Comparison of ENCODE assay signal across 8 mouse cellular contexts in the genomic region with DNA sequence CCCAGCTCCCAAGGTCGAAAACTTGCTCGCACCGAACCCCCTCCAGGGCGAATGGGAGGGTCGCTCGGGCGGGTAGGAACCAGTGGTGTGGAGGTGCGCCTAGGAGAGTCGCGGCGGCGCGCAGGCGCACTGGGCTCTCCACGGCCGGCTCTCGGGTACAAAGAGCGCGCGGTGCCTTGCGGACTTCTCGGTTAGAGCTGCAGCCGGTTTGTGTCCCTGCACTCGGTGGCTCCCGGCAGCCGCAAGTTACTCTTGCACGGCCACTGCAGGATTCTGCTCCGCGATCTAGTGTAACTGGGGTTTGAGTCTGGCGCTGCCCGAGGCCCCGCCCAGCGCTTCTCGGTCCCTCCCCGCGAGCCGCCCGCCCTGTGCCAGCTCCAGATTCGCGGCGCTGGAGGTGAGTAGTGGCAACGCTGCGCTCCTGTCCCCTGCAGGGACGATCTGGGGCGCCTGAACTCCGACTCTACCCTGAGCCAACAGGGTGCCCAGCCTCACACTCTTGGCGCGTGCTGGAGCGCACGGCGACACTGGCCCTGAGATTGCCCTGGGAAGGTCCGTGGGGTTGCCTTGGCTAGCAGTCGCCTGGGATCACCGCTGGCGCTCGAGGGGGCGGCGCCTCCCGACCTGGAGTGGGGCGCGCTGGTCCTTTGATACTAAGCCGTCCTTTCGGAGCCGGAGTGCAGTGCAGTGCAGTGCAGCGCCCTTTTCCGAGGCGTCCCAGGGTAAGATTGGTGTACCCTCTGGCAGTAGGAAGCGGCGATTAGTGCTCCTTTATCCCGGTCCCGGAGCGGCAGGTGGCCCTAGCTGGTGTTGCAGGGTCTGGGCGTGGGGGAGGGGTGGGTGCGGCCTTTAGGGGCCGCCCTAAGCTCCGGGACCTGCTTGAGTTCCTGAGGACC. TPM values are rescaled to one million over a fixed set of nuclear protein-coding genes. Genes with fewer than 3 reads are reported as not detected.
DNase-seq lines count a peak whose midpoint lies in the region; ATAC-seq lines count a peak whose summit lies in the region.

A gene (plus strand): TSS at position 380 of the 896 bp plus-strand sequence.

- WGBS in hindbrain, embryonic 14.5 days = under 1% methylated on average over 75 of the region's 76 CpGs

- H3K4me3 ChIP-seq in hindbrain, embryonic 14.5 days (replicated peaks; ENCODE audit: low read length) = peak within 1 kb of the TSS; percentile 74

- peak; percentile 73 for ATAC-seq in common myeloid progenitor, adult 5-6 weeks (replicated peaks; ENCODE audit: low read depth, poor library complexity, severe bottlenecking)
- ATAC-seq in hindbrain, embryonic 14.5 days (ENCODE audit: low FRiP score) = peak; percentile 87

- H3K36me3 ChIP-seq in hindbrain, embryonic 14.5 days (replicated peaks; ENCODE audit: control insufficient read depth, insufficient read depth) = no peaks in the 10 kb centered on the region

- 0 out of 2 replicates have a peak within 1 kb of the TSS, but pooled peaks have one; percentile 60 for H3K27ac ChIP-seq in hindbrain, embryonic 14.5 days

- H3K4me2 ChIP-seq in hindbrain, embryonic 14.5 days (replicated peaks) = peak within 1 kb of the TSS; percentile 99

- DNase-seq in adrenal gland, adult (ENCODE audit: inconsistent age in 2 of 2, low spot score in 1 of 2) = peak; percentile 51 to 91
- DNase-seq in gastrocnemius, adult 8-10 months (ENCODE audit: low spot score in 2 of 2) = peak; percentile 4 to 16
- peak; percentile 70 for DNase-seq in hindbrain, embryonic 14.5 days (ENCODE audit: low spot score)
- peak; percentile 64 to 67 for DNase-seq in layer of hippocampus, postnatal 36 days
- DNase-seq in lung, postnatal 25 days (ENCODE audit: low spot score) = peak; percentile 46
- DNase-seq in retina, postnatal 7 days (ENCODE audit: low read depth, low spot score) = peak; percentile 55
- peak; percentile 54 to 68 for DNase-seq in urinary bladder, postnatal 4 days (ENCODE audit: low spot score in 2 of 2)

- no peaks in the 10 kb centered on the region for H3K9me3 ChIP-seq in hindbrain, embryonic 14.5 days (ENCODE audit: control insufficient read depth, low read length)

- H3K4me1 ChIP-seq in hindbrain, embryonic 14.5 days (replicated peaks; ENCODE audit: control insufficient read depth, insufficient read depth, low read length) = peaks cover 13% of the 10 kb centered on the region

- peaks cover 22% of the 10 kb centered on the region for H3K27me3 ChIP-seq in hindbrain, embryonic 14.5 days (ENCODE audit: control insufficient read depth, insufficient read depth, low read length)

- peak within 1 kb of the TSS; percentile 59 for H3K9ac ChIP-seq in hindbrain, embryonic 14.5 days

RNA-seq across cellular contexts. Expression of the gene that starts here (rescaled TPM):
- not detected in 2 replicates for total RNA-seq in common myeloid progenitor, adult 5-6 weeks (2017)
- 10 to 100 TPM; 21.4 to 27.9 (median 24.4) TPM for total RNA-seq in gastrocnemius, adult 8-10 months (2022)
- 9.2 and 12.2 TPM in 2 replicates for polyA plus RNA-seq in hindbrain, embryonic 14.5 days (2014; fragmentation: Nextera tagmentation; extraction: Ambion mirVana)
- total RNA-seq in layer of hippocampus, postnatal 36 days (2021) = 10 to 100 TPM; 21.7 to 24.8 TPM

Comparison
In these comparisons a context has a peak if more than half of its experiments do, and no peak if none do; other contexts are left out.
1. Peak in every context shown above with its lines: DNase-seq, ATAC-seq, H3K4me3 ChIP-seq and H3K27ac ChIP-seq.
2. RNA of the gene that starts here (total RNA-seq): 21.4 to 27.9 TPM in gastrocnemius, adult 8-10 months and 21.7 to 24.8 TPM in layer of hippocampus, postnatal 36 days; not detected in common myeloid progenitor, adult 5-6 weeks; every median in the first group is over 10 times any median in the second.
3. Peak in ATAC-seq in common myeloid progenitor, adult 5-6 weeks; RNA of the gene not detected or under 1 TPM.
4. DNase-seq: peak in every context shown above with its lines; median percentile 71 in adrenal gland, adult; 70 in hindbrain, embryonic 14.5 days; 66 in layer of hippocampus, postnatal 36 days; 61 in urinary bladder, postnatal 4 days; 55 in retina, postnatal 7 days; 46 in lung, postnatal 25 days; 10 in gastrocnemius, adult 8-10 months.